Mouse (Mus musculus): ENCODE data around the gene Camk2b.

DNA sequence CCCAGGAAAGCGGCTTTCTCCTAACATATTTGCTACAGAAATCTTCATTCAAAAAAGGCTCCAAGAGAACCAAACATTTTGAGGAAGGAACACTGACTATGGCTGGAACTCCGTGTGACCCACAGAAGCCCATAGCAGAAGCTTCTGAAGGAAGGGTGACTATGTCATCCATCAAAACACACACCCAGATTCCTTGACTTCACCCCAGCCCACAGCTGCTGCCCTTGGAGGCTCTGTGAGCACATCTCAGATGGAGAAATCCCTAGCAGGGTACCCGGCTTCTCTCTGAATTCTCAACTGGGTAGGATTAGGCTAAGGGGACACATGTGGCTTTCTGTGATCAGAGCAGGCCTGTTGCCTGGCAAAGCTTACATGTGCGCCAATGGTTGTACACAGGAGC, 29.7 kb downstream of the Camk2b start:
- no peak for TF ChIP-seq CTCF (IDR thresholded peaks at IDR 0.05; ENCODE audit: control insufficient read depth, insufficient read depth, insufficient replicate concordance, low read depth, low read length)
- no peak for TF ChIP-seq POLR2A (IDR thresholded peaks at IDR 0.05; ENCODE audit: control insufficient read depth, low read depth, low read length)
